Mouse (Mus musculus): Measurements from ENCODE around the gene Nlgn1.

- TF ChIP-seq CTCF (conservative IDR thresholded peaks at IDR 0.05; ENCODE audit: low read length) (no peak), POU5F1 (IDR thresholded peaks at IDR 0.05; ENCODE audit: borderline replicate concordance, low read length) (no peak), NANOG (IDR thresholded peaks at IDR 0.05; ENCODE audit: borderline replicate concordance, low read length) (no peak)
Observed at GRCm38 (mm10) chr3:25775437-25775836, 556.8 kb downstream of the Nlgn1 start.
